9 mouse cellular contexts compared by ENCODE assay signal in the genomic region with DNA sequence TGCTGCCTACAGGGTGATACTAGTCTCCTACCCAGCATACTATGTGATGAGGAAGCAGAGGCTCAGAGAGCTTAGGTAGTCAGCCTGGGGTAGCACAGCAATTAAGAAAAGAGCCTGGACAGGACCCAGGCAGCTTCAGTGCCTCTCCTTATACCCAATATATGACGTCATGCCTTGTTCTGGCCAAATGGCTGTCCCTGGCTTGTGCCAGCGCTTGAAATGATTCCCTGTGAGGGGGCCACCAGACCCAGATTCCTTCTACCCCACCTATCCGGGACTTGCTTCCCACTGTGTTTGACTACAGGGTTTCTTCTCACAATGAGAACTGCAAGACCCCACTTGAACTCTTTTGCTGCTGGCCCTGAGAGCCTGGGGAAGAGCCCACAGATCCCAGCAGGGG. TPM values are rescaled to one million over a fixed set of nuclear protein-coding genes. Genes with fewer than 3 reads are reported as not detected.
A peak's percentile ranks its signal among the peaks of the same experiment; 100 is the strongest.
DNase-seq lines count a peak whose midpoint lies in the region; ATAC-seq and TF ChIP-seq lines count a peak whose summit lies in the region.
"Had no signal": no experiment of that assay in that cellular context is flagged by ENCODE, and none has a peak within 500 bp of the region (broad histone marks: within the 10 kb centered on the region; RNA-seq: fewer than 3 reads in every experiment).

No protein-coding gene starts in this region.

- no peaks in the 10 kb centered on the region for H3K36me3 ChIP-seq in hindbrain, embryonic 12.5 days
- H3K36me3 ChIP-seq in neural tube, embryonic 14.5 days (ENCODE audit: control insufficient read depth, insufficient read depth, low read length): no peaks in the 10 kb centered on the region

- no peak for TF ChIP-seq POLR2A in brain, embryonic 14.5 days (IDR thresholded peaks at IDR 0.05; ENCODE audit: borderline replicate concordance, extremely low read depth, insufficient read depth, insufficient read length, poor library complexity, severe bottlenecking)

- H3K9ac ChIP-seq in hindbrain, embryonic 12.5 days: peak overlapping the region; percentile 38
- H3K9ac ChIP-seq in neural tube, embryonic 14.5 days (replicated peaks; ENCODE audit: low read depth, low read length): no peak overlapping the region

- H3K4me3 ChIP-seq in layer of hippocampus, adult 2 months: no peak overlapping the region
- no peak overlapping the region for H3K4me3 ChIP-seq in hindbrain, embryonic 12.5 days
- H3K4me3 ChIP-seq in neural tube, embryonic 14.5 days (ENCODE audit: low read depth, low read length): no peak overlapping the region
- no peak overlapping the region for H3K4me3 ChIP-seq in left cerebral cortex, adult 2 months

- TF ChIP-seq CTCF in layer of hippocampus, adult 2 months (conservative IDR thresholded peaks at IDR 0.05): no peak
- TF ChIP-seq CTCF in brain, embryonic 14.5 days (IDR thresholded peaks at IDR 0.05; ENCODE audit: borderline replicate concordance, extremely low read depth, insufficient read depth, insufficient read length): no peak
- no peak for TF ChIP-seq CTCF in left cerebral cortex, adult 2 months (IDR thresholded peaks at IDR 0.05)

- 0% methylated on average over 3 of the region's 3 CpGs for WGBS in hindbrain, embryonic 12.5 days
- 5% methylated on average over 3 of the region's 3 CpGs for WGBS in neural tube, embryonic 14.5 days

- peaks cover 27% of the 10 kb centered on the region for H3K4me1 ChIP-seq in hindbrain, embryonic 12.5 days
- peaks cover 10% of the 10 kb centered on the region for H3K4me1 ChIP-seq in neural tube, embryonic 14.5 days (ENCODE audit: control insufficient read depth, insufficient read depth, low read length)

- no peaks in the 10 kb centered on the region for H3K27me3 ChIP-seq in hindbrain, embryonic 12.5 days
- H3K27me3 ChIP-seq in neural tube, embryonic 14.5 days (ENCODE audit: control insufficient read depth, insufficient read depth, low read length): no peaks in the 10 kb centered on the region

- no peak for DNase-seq in layer of hippocampus, adult 2 months (ENCODE audit: low spot score in 2 of 2)
- no peak for DNase-seq in layer of hippocampus, postnatal 10 days (ENCODE audit: low spot score in 2 of 2)
- DNase-seq in brain, embryonic 14.5 days (ENCODE audit: low read depth): peak; percentile 86
- no peak for DNase-seq in left cerebral cortex, adult 2 months (ENCODE audit: extremely low spot score in 1 of 2, low spot score in 2 of 2)
- DNase-seq in thymus, adult 18-20 months: no peak
- DNase-seq in left cerebral cortex, postnatal 14 days (ENCODE audit: low spot score in 2 of 2): no peak

- H3K9me3 ChIP-seq in hindbrain, embryonic 12.5 days (replicated peaks): no peaks in the 10 kb centered on the region
- H3K9me3 ChIP-seq in neural tube, embryonic 14.5 days (ENCODE audit: control insufficient read depth, low read length): no peaks in the 10 kb centered on the region

- peak; percentile 52 for ATAC-seq in hindbrain, embryonic 12.5 days (ENCODE audit: low FRiP score)
- peak; percentile 49 for ATAC-seq in neural tube, embryonic 14.5 days (ENCODE audit: low read depth)

- peak overlapping the region; percentile 41 for H3K4me2 ChIP-seq in hindbrain, embryonic 12.5 days (replicated peaks)
- no peak overlapping the region for H3K4me2 ChIP-seq in neural tube, embryonic 14.5 days (ENCODE audit: low read depth, low read length)

- intact Hi-C loops in left cerebral cortex, adult 2 months (cut with DNase I): no loop called here
- intact Hi-C loops in left cerebral cortex, postnatal 14 days (cut with DNase I): no loop called here

- peak overlapping the region; percentile 68 for H3K27ac ChIP-seq in layer of hippocampus, adult 2 months
- peak overlapping the region; percentile 94 for H3K27ac ChIP-seq in hindbrain, embryonic 12.5 days
- peak overlapping the region; percentile 88 for H3K27ac ChIP-seq in neural tube, embryonic 14.5 days (ENCODE audit: low read depth, low read length)
- no peak overlapping the region for H3K27ac ChIP-seq in left cerebral cortex, adult 2 months

RNA-seq across cellular contexts. Expression of a gene that starts 27.8 kb away (rescaled TPM):
- 1 to 10 TPM; 3.1 to 3.8 TPM for total RNA-seq in layer of hippocampus, adult 2 months (2021)
- 1 to 10 TPM; 3.9 to 4.1 TPM for total RNA-seq in layer of hippocampus, postnatal 10 days (2021)
- polyA plus RNA-seq in brain, embryonic 14.5 days (2012; rRNA removed): 4.1 and 7.0 TPM in 2 replicates
- polyA plus RNA-seq in hindbrain, embryonic 12.5 days (2016; fragmentation: Nextera tagmentation; extraction: Ambion mirVana): 65.5 and 72.2 TPM in 2 replicates
- polyA plus RNA-seq in neural tube, embryonic 14.5 days (2014; fragmentation: Nextera tagmentation; extraction: Ambion mirVana): 0.87 and 7.9 TPM in 2 replicates
- total RNA-seq in left cerebral cortex, adult 2 months (2021): 1 to 10 TPM; 3.8 to 5.1 TPM
- total RNA-seq in left cerebral cortex, postnatal 14 days (2021): 1 to 10 TPM; 3.5 TPM

RNA-seq across cellular contexts. Expression of a gene that starts 33.2 kb away (rescaled TPM):
- not detected for total RNA-seq in layer of hippocampus, adult 2 months (2021)
- not detected for total RNA-seq in layer of hippocampus, postnatal 10 days (2021)
- 0.14 TPM in 1 of 2 replicates, not detected in the other for polyA plus RNA-seq in brain, embryonic 14.5 days (2012; rRNA removed)
- polyA plus RNA-seq in hindbrain, embryonic 12.5 days (2016; fragmentation: Nextera tagmentation; extraction: Ambion mirVana): not detected in 2 replicates
- 0.33 TPM in 1 of 2 replicates, not detected in the other for polyA plus RNA-seq in neural tube, embryonic 14.5 days (2014; fragmentation: Nextera tagmentation; extraction: Ambion mirVana)
- not detected for total RNA-seq in left cerebral cortex, adult 2 months (2021)
- not detected for total RNA-seq in left cerebral cortex, postnatal 14 days (2021)
- total RNA-seq: heart, postnatal 4 days had no signal

RNA-seq across cellular contexts. Expression of a gene that starts 59.2 kb away (rescaled TPM):
- total RNA-seq in layer of hippocampus, adult 2 months (2021): 1 to 10 TPM; 5.5 to 8.2 TPM
- 1 to 10 TPM; 3.6 to 5.5 TPM for total RNA-seq in layer of hippocampus, postnatal 10 days (2021)
- polyA plus RNA-seq in brain, embryonic 14.5 days (2012; rRNA removed): 3.8 and 4.0 TPM in 2 replicates
- 1.8 and 3.6 TPM in 2 replicates for polyA plus RNA-seq in hindbrain, embryonic 12.5 days (2016; fragmentation: Nextera tagmentation; extraction: Ambion mirVana)
- 5.3 and 6.1 TPM in 2 replicates for polyA plus RNA-seq in neural tube, embryonic 14.5 days (2014; fragmentation: Nextera tagmentation; extraction: Ambion mirVana)
- total RNA-seq in left cerebral cortex, adult 2 months (2021): 1 to 10 TPM; 6.8 to 7.3 TPM
- 1 to 10 TPM; 3.1 to 4.0 TPM for total RNA-seq in left cerebral cortex, postnatal 14 days (2021)
